Mouse (Mus musculus) midbrain, postnatal 0 days (tissue): ENCODE results near the gene Uckl1. TPM values are rescaled to one million over a fixed set of nuclear protein-coding genes. Genes with fewer than 3 reads are reported as not detected.

ENCODE experiments used
- ATAC-seq: fragments of 200-750 bp; cut with Nextera tagmentation; 2 replicates; pipeline ENCODE4 v1.8.0; 2017; ENCODE audit warnings: moderate number of reproducible peaks, mild to moderate bottlenecking, moderate TSS enrichment, moderate library complexity; ENCODE audit not compliant: low FRiP score
- DNase-seq: peaks from one replicate; pipeline ENCODE4 v3.0.0-alpha.2; 2015; ENCODE audit warnings: low spot score
- H3K27ac ChIP-seq: fragments of 300-500 bp; sonication (generic); 2 replicates; pipeline ENCODE4 v1.5.1; 2014; ENCODE audit warnings: low read depth, mild to moderate bottlenecking, low read length, mixed read lengths
- H3K27me3 ChIP-seq: fragments of 300-500 bp; sonication (generic); 2 replicates; pipeline ENCODE4 v1.6.1; 2014; ENCODE audit warnings: low read length, control low read depth, mixed read lengths; ENCODE audit not compliant: insufficient read depth
- H3K36me3 ChIP-seq: fragments of 300-500 bp; sonication (generic); 2 replicates; pipeline ENCODE4 v1.6.1; 2014; ENCODE audit warnings: low read length, control low read depth, mixed read lengths; ENCODE audit not compliant: insufficient read depth
- H3K4me1 ChIP-seq: fragments of 300-500 bp; sonication (generic); 2 replicates; pipeline ENCODE4 v1.6.1; 2014; ENCODE audit warnings: mild to moderate bottlenecking, control low read depth, antibody characterized with exemption, low read length, mixed read lengths; ENCODE audit not compliant: insufficient read depth
- H3K4me2 ChIP-seq: fragments of 300-500 bp; sonication (generic); 2 replicates; pipeline ENCODE4 v1.6.1; 2014; ENCODE audit warnings: low read depth, mild to moderate bottlenecking, low read length, mixed read lengths; ENCODE audit not compliant: poor library complexity, severe bottlenecking
- H3K4me3 ChIP-seq: fragments of 300-500 bp; sonication (generic); 2 replicates; pipeline ENCODE4 v1.5.1; 2014; ENCODE audit warnings: low read depth, mild to moderate bottlenecking, low read length, moderate library complexity
- H3K9ac ChIP-seq: fragments of 300-500 bp; sonication (generic); replicated peaks from 2 replicates; pipeline ENCODE4 v1.6.1; 2014; ENCODE audit warnings: mild to moderate bottlenecking, low read length, moderate library complexity, mixed read lengths; ENCODE audit not compliant: poor library complexity, severe bottlenecking
- H3K9me3 ChIP-seq: fragments of 300-500 bp; sonication (generic); 2 replicates; pipeline ENCODE4 v1.6.1; 2016; ENCODE audit warnings: low read length, control low read depth
- CTCF ChIP-seq: IDR thresholded peaks from 2 replicates; pipeline ENCODE4 v1.5.1; 2016; ENCODE audit warnings: antibody characterized with exemption, mild to moderate bottlenecking
- whole genome bisulfite sequencing: fragments of 180-500 bp; shearing (Covaris S2); extraction: QIAGEN DNeasy Blood & Tissue Kit; methylation state at CpG from one replicate; pipeline ENCODE4 v1.1.7; 2014; 5-methylcytosine and 5-hydroxymethylcytosine counted together
- polyA plus RNA-seq: library from polyadenylated mRNA; unstranded; fragments of >200 nt; fragmentation: Nextera tagmentation; extraction: Ambion mirVana; gene quantifications from 2 replicates; pipeline ENCODE4 v1.2.1, GENCODE M21; 2015
- total RNA-seq: library from RNA; depleted of rRNA; stranded (reverse); fragments of >200 nt; gene quantifications from 2 replicates; pipeline ENCODE4 v1.2.3, GENCODE M21; 2014

Uckl1 gene
- total and polyA plus RNA-seq, 2 experiments from 2014 or later, result 45.2 to 49.8 TPM

- Histone ChIP-seq H3K9ac (no peak overlapping the region), H3K27ac (no peak overlapping the region), H3K36me3 (no peaks in the 10 kb centered on the region), H3K4me2 (no peak overlapping the region), H3K9me3 (no peaks in the 10 kb centered on the region), H3K4me1 (no peaks in the 10 kb centered on the region), H3K4me3 (no peak overlapping the region), H3K27me3 (no peaks in the 10 kb centered on the region)
- 91% methylated on average over 6 of the region's 6 CpGs for WGBS
- DNase-seq (no peak), ATAC-seq (no peak)
- no peak for TF ChIP-seq CTCF
Observed at GRCm38 (mm10) chr2:181541761-181542380, 42.8 kb downstream of the Uckl1 start.

- no peaks in the 10 kb centered on the region for H3K4me1 ChIP-seq
- no peak for ATAC-seq
- H3K36me3 ChIP-seq, result no peaks in the 10 kb centered on the region
- H3K9me3 ChIP-seq, result no peaks in the 10 kb centered on the region
- no peaks in the 10 kb centered on the region for H3K27me3 ChIP-seq
- H3K4me2 ChIP-seq, result no peak overlapping the region
- DNase-seq, result peak; percentile 80
- H3K27ac ChIP-seq, result 0 out of 2 replicates have a peak overlapping the region, but pooled peaks have one; percentile 18
- H3K4me3 ChIP-seq, result no peak overlapping the region
- no peak for TF ChIP-seq CTCF
- H3K9ac ChIP-seq, result no peak overlapping the region
- 86% methylated on average over 2 of the region's 2 CpGs for WGBS
Observed at GRCm38 (mm10) chr2:181537444-181538047, 47.1 kb downstream of the Uckl1 start.

GRCm38 (mm10) chr2:181536410-181536809, 48.3 kb downstream of the Uckl1 start:
- H3K27ac ChIP-seq, result no peak overlapping the region
- H3K27me3 ChIP-seq, result no peaks in the 10 kb centered on the region
- no peaks in the 10 kb centered on the region for H3K4me1 ChIP-seq
- no peak for DNase-seq
- TF ChIP-seq CTCF, result no peak
- WGBS, result 88% methylated on average over 2 of the region's 2 CpGs
- H3K4me3 ChIP-seq, result no peak overlapping the region
- no peak for ATAC-seq
- H3K36me3 ChIP-seq, result no peaks in the 10 kb centered on the region
- no peak overlapping the region for H3K9ac ChIP-seq
- H3K9me3 ChIP-seq, result no peaks in the 10 kb centered on the region
- H3K4me2 ChIP-seq, result no peak overlapping the region

- Histone ChIP-seq H3K9me3 (no peaks in the 10 kb centered on the region), H3K4me3 (no peak overlapping the region), H3K27me3 (no peaks in the 10 kb centered on the region), H3K9ac (no peak overlapping the region), H3K27ac (no peak overlapping the region), H3K4me1 (no peaks in the 10 kb centered on the region), H3K36me3 (no peaks in the 10 kb centered on the region), H3K4me2 (no peak overlapping the region)
- 93% methylated on average over 3 of the region's 3 CpGs for WGBS
- ATAC-seq (no peak), DNase-seq (no peak)
- TF ChIP-seq CTCF, result no peak
Observed at GRCm38 (mm10) chr2:181532589-181532988, 52.1 kb downstream of the Uckl1 start.

GRCm38 (mm10) chr2:181529076-181529475, 55.6 kb downstream of the Uckl1 start:
- no peak for DNase-seq
- Histone ChIP-seq H3K9me3 (no peaks in the 10 kb centered on the region), H3K4me3 (no peak overlapping the region), H3K27ac (no peak overlapping the region), H3K4me1 (no peaks in the 10 kb centered on the region), H3K4me2 (no peak overlapping the region), H3K27me3 (no peaks in the 10 kb centered on the region), H3K36me3 (no peaks in the 10 kb centered on the region), H3K9ac (no peak overlapping the region)
- ATAC-seq, result no peak
- no peak for TF ChIP-seq CTCF
- WGBS, result 92% methylated on average over 1 of the region's 1 CpGs

- H3K27me3 ChIP-seq, result no peaks in the 10 kb centered on the region
- no peak for ATAC-seq
- 93% methylated on average over 5 of the region's 5 CpGs for WGBS
Observed at GRCm38 (mm10) chr2:181525526-181525925, 59.2 kb downstream of the Uckl1 start.

More at GRCm38 (mm10) chr2:181525526-181525925, 59.2 kb downstream of the Uckl1 start:
- DNase-seq, result no peak
- TF ChIP-seq CTCF, result no peak
- no peak overlapping the region for H3K4me2 ChIP-seq
- H3K9me3 ChIP-seq, result no peaks in the 10 kb centered on the region
- peaks cover 7% of the 10 kb centered on the region; the same call in 1 of the 2 replicates for H3K4me1 ChIP-seq
- H3K36me3 ChIP-seq, result no peaks in the 10 kb centered on the region
- H3K4me3 ChIP-seq, result no peak overlapping the region
- H3K27ac ChIP-seq, result no peak overlapping the region
- no peak overlapping the region for H3K9ac ChIP-seq
